Mouse (Mus musculus): ENCODE measurements around the gene B3galnt2.

DNA sequence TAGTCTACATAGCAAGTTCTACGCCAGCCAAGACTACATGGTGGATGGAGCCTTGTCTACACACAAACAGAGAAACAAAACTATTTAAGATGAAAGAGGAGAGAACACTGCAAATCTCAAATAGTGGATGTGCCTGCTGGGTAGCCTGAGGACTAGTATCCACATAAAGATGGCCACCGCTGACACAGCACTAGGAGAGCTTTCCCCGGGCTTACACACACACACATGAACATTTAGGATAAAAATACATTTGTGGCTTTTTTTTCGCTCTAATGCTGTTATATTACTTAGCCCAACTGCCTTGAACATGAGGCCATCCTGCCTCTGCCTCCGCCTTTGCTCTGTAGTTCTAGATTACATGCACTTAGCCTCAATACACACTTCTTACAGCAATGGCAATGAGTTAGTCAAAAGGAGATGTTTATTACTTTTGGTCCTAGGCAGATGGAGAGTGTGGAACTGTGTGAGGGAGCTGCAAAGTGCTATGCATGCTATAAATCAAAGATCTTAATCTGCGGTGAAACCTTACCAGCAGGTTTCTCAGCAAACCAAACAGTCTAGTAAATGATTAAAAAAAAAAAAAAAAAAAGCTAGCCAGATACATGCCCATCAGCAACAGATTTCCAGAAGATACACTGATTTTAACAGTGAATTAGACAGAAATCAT, 72.0 kb downstream of the B3galnt2 start:
- TF ChIP-seq CTCF (IDR thresholded peaks at IDR 0.05; ENCODE audit: low read depth, low read length) (no peak), POLR2A (IDR thresholded peaks at IDR 0.05; ENCODE audit: borderline replicate concordance, low read depth, low read length) (no peak)
